Mouse (Mus musculus): Measurements from ENCODE around the gene Ltn1.

Gene Ltn1

GRCm38 (mm10) chr16:87432033-87432814 is at the start of gene Ltn1:
Gene Ltn1 (minus strand): TSS chr16:87432612.
- peak; percentile 90 to 96 for DNase-seq (ENCODE audit: low spot score in 2 of 2)

- DNase-seq (ENCODE audit: low spot score in 2 of 2) = no peak
These were observed 38.2 kb upstream of the Ltn1 start for GRCm38 (mm10) chr16:87470579-87470978.

GRCm38 (mm10) chr16:87458752-87459151 is 26.3 kb upstream of the Ltn1 start:
- no peak for DNase-seq (ENCODE audit: low spot score in 2 of 2)

- DNase-seq (ENCODE audit: low spot score in 2 of 2) = no peak
These were observed 22.8 kb upstream of the Ltn1 start for GRCm38 (mm10) chr16:87455180-87455611.

GRCm38 (mm10) chr16:87454419-87455179 is 22.2 kb upstream of the Ltn1 start, which contains the start of gene Usp16:
Gene Usp16 (plus strand): TSS chr16:87454703.
- DNase-seq (ENCODE audit: low spot score in 2 of 2) = peak; percentile 74 to 82

GRCm38 (mm10) chr16:87453226-87453625 is 20.8 kb upstream of the Ltn1 start:
- DNase-seq (ENCODE audit: low spot score in 2 of 2) = no peak

- DNase-seq (ENCODE audit: low spot score in 2 of 2) = no peak
These were observed 13.1 kb upstream of the Ltn1 start for GRCm38 (mm10) chr16:87445528-87445927.

- no peak for DNase-seq (ENCODE audit: low spot score in 2 of 2)
These were observed 12.7 kb upstream of the Ltn1 start for GRCm38 (mm10) chr16:87445110-87445509.

GRCm38 (mm10) chr16:87444071-87444470 is 11.7 kb upstream of the Ltn1 start:
- no peak for DNase-seq (ENCODE audit: low spot score in 2 of 2)

GRCm38 (mm10) chr16:87443245-87443644 is 10.8 kb upstream of the Ltn1 start:
- DNase-seq (ENCODE audit: low spot score in 2 of 2) = no peak

GRCm38 (mm10) chr16:87442291-87442690 is 9.9 kb upstream of the Ltn1 start:
- no peak for DNase-seq (ENCODE audit: low spot score in 2 of 2)

- no peak for DNase-seq (ENCODE audit: low spot score in 2 of 2)
These were observed 8.7 kb upstream of the Ltn1 start for GRCm38 (mm10) chr16:87441089-87441488.

GRCm38 (mm10) chr16:87440184-87440686 is 7.8 kb upstream of the Ltn1 start, which contains the start of gene Rwdd2b:
Gene Rwdd2b (minus strand): TSS chr16:87440573.
- DNase-seq (ENCODE audit: low spot score in 2 of 2) = peak; percentile 85 to 87

- DNase-seq (ENCODE audit: low spot score in 2 of 2) = no peak
These were observed 6.3 kb upstream of the Ltn1 start for GRCm38 (mm10) chr16:87438697-87439096.

- no peak for DNase-seq (ENCODE audit: low spot score in 2 of 2)
These were observed 4.7 kb upstream of the Ltn1 start for GRCm38 (mm10) chr16:87437096-87437495.

- no peak for DNase-seq (ENCODE audit: low spot score in 2 of 2)
These were observed 3.2 kb upstream of the Ltn1 start for GRCm38 (mm10) chr16:87435411-87436205.

- DNase-seq (ENCODE audit: low spot score in 2 of 2) = no peak
These were observed 2.5 kb upstream of the Ltn1 start for GRCm38 (mm10) chr16:87434946-87435345.

GRCm38 (mm10) chr16:87434266-87434665 is 1.9 kb upstream of the Ltn1 start:
- no peak for DNase-seq (ENCODE audit: low spot score in 2 of 2)

GRCm38 (mm10) chr16:87427516-87427915 is 4.9 kb downstream of the Ltn1 start:
- DNase-seq (ENCODE audit: low spot score in 2 of 2) = no peak

GRCm38 (mm10) chr16:87420662-87421061 is 11.8 kb downstream of the Ltn1 start:
- no peak for DNase-seq (ENCODE audit: low spot score in 2 of 2)

GRCm38 (mm10) chr16:87405001-87405400 is 27.4 kb downstream of the Ltn1 start:
- DNase-seq (ENCODE audit: low spot score in 2 of 2) = peak in 1 of 2 experiments; percentile 19

Measured in spleen, postnatal 14 days (tissue).